Mouse (Mus musculus): ENCODE results near the gene Urb1. TPM values are rescaled to one million over a fixed set of nuclear protein-coding genes. Genes with fewer than 3 reads are reported as not detected.

Gene Urb1
- polyA plus RNA-seq, 1 experiment from 2014 or later: 9.9 TPM

DNA sequence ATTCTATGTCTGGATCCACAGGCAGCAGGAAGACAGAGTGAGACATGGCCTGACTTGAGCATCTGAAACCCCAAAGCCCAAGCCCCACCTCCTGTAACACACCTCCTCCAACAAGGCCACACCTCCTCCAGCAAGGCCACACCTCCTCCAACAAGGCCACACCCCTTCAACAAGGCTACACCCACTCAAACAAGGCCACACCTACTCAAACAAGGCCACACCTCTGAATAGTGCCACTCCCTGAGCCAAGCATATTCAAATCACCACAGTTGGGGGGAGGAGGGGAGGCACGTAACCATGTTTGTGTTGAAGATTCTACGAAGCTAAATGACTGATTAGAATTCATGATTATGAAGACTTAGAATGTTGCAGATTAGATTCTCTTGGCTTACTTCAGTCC, 108.7 kb downstream of the Urb1 start:
- H3K4me1 ChIP-seq (replicated peaks; ENCODE audit: control insufficient read depth, insufficient read depth, low read length): no peaks in the 10 kb centered on the region
- no peaks in the 10 kb centered on the region for H3K9me3 ChIP-seq (ENCODE audit: control insufficient read depth, low read length)
- ATAC-seq (ENCODE audit: low FRiP score) (no peak), DNase-seq (ENCODE audit: low spot score) (no peak)
- H3K27ac ChIP-seq: no peak overlapping the region
- H3K4me3 ChIP-seq (replicated peaks; ENCODE audit: low read length): no peak overlapping the region
- 92% methylated on average over 2 of the region's 2 CpGs for WGBS
- no peak overlapping the region for H3K4me2 ChIP-seq (replicated peaks)
- H3K27me3 ChIP-seq (ENCODE audit: control insufficient read depth, insufficient read depth, low read length): no peaks in the 10 kb centered on the region
- no peaks in the 10 kb centered on the region for H3K36me3 ChIP-seq (replicated peaks; ENCODE audit: control insufficient read depth, insufficient read depth)
- no peak overlapping the region for H3K9ac ChIP-seq

Other genes starting within 250 kb of the Urb1 start
- gene Mis18a, start 83.0 kb downstream of the Urb1 start, polyA plus RNA-seq (2014; fragmentation: Nextera tagmentation; extraction: Ambion mirVana): 25.8 and 29.9 TPM in 2 replicates
- 0.20 TPM in 1 of 2 replicates, not detected in the other for gene Mrap, start 72.2 kb downstream of the Urb1 start, polyA plus RNA-seq (2014; fragmentation: Nextera tagmentation; extraction: Ambion mirVana)
- gene Eva1c, start 16.3 kb upstream of the Urb1 start, polyA plus RNA-seq (2014; fragmentation: Nextera tagmentation; extraction: Ambion mirVana): 3.1 and 3.4 TPM in 2 replicates
- 49.8 and 54.0 TPM in 2 replicates for gene Cfap298, start 124.7 kb upstream of the Urb1 start, polyA plus RNA-seq (2014; fragmentation: Nextera tagmentation; extraction: Ambion mirVana)
- 69.2 and 75.0 TPM in 2 replicates for gene Synj1, start 200.9 kb upstream of the Urb1 start, polyA plus RNA-seq (2014; fragmentation: Nextera tagmentation; extraction: Ambion mirVana)
- gene Paxbp1, start 234.1 kb upstream of the Urb1 start, polyA plus RNA-seq (2014; fragmentation: Nextera tagmentation; extraction: Ambion mirVana): 64.7 and 71.6 TPM in 2 replicates